11 mouse cellular contexts compared by ENCODE assay signal in the genomic region with DNA sequence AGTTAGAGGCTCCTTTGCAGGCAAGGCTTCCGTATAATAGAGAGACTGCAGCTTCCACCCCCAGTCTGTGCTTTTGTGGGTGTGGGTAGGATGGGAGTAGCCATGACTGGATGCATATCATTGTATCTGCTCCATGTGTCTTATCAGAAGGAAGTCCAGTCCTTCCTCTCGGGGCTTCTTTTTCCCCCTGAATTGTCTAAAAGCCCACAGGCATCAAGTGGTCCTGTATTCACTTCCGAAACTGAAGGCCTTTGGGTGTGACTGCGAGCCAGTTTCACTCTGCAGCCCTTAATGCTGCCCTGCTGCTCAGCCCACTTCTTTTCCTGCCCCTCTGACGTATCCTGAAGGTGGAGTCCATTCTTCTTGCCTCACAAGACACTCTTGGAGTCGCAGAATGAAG.
A peak's percentile ranks its signal among the peaks of the same experiment; 100 is the strongest.
DNase-seq lines count a peak whose midpoint lies in the region; ATAC-seq and TF ChIP-seq lines count a peak whose summit lies in the region.
"Had no signal": no experiment of that assay in that cellular context is flagged by ENCODE, and none has a peak within 500 bp of the region (broad histone marks: within the 10 kb centered on the region; RNA-seq: fewer than 3 reads in every experiment).

No protein-coding gene starts in this region.

- H3K4me2 ChIP-seq in heart, embryonic 12.5 days: no peak overlapping the region
- no peak overlapping the region for H3K4me2 ChIP-seq in kidney, postnatal 0 days (ENCODE audit: low read length)
- no peak overlapping the region for H3K4me2 ChIP-seq in stomach, embryonic 15.5 days
- H3K4me2 ChIP-seq: limb, embryonic 13.5 days had no signal

- no peak overlapping the region for H3K27ac ChIP-seq in heart, embryonic 12.5 days (ENCODE audit: poor library complexity, severe bottlenecking)
- no peak overlapping the region for H3K27ac ChIP-seq in kidney, postnatal 0 days
- peak overlapping the region; percentile 22; the same call in 1 of the 2 replicates for H3K27ac ChIP-seq in stomach, embryonic 15.5 days
- H3K27ac ChIP-seq: limb, embryonic 13.5 days had no signal

- H3K27me3 ChIP-seq in heart, embryonic 12.5 days (replicated peaks): no peaks in the 10 kb centered on the region
- H3K27me3 ChIP-seq in megakaryocyte, embryonic 14.5 days (replicated peaks): no peaks in the 10 kb centered on the region
- no peaks in the 10 kb centered on the region for H3K27me3 ChIP-seq in kidney, postnatal 0 days (ENCODE audit: insufficient read depth, low read length)
- H3K27me3 ChIP-seq in stomach, embryonic 15.5 days (replicated peaks): no peaks in the 10 kb centered on the region
- H3K27me3 ChIP-seq: limb, embryonic 13.5 days had no signal

- no peak for ATAC-seq in heart, embryonic 12.5 days (ENCODE audit: insufficient number of reproducible peaks, low FRiP score)
- no peak for ATAC-seq in megakaryocyte, adult 5-6 weeks (ENCODE audit: poor library complexity, severe bottlenecking)
- no peak for ATAC-seq in kidney, postnatal 0 days (replicated peaks; ENCODE audit: low FRiP score, low read depth)
- no peak for ATAC-seq in stomach, embryonic 15.5 days (ENCODE audit: insufficient read depth, low FRiP score, low read depth)

- no peak for TF ChIP-seq CTCF in kidney, postnatal 0 days (IDR thresholded peaks at IDR 0.05; ENCODE audit: low read depth)

- no peak overlapping the region for H3K4me3 ChIP-seq in heart, embryonic 12.5 days
- peak overlapping the region; percentile 69 for H3K4me3 ChIP-seq in megakaryocyte, embryonic 14.5 days (replicated peaks)
- H3K4me3 ChIP-seq in kidney, postnatal 0 days (replicated peaks; ENCODE audit: low read depth, low read length): no peak overlapping the region
- no peak overlapping the region for H3K4me3 ChIP-seq in stomach, embryonic 15.5 days (replicated peaks)
- H3K4me3 ChIP-seq: limb, embryonic 13.5 days had no signal

- H3K4me1 ChIP-seq in heart, embryonic 12.5 days (replicated peaks): peaks cover 64% of the 10 kb centered on the region
- peaks cover 62% of the 10 kb centered on the region for H3K4me1 ChIP-seq in megakaryocyte, embryonic 14.5 days
- H3K4me1 ChIP-seq in kidney, postnatal 0 days (replicated peaks; ENCODE audit: insufficient read depth, low read length): no peaks in the 10 kb centered on the region
- H3K4me1 ChIP-seq in stomach, embryonic 15.5 days: peaks cover 4% of the 10 kb centered on the region

- no peak overlapping the region for H3K9ac ChIP-seq in heart, embryonic 12.5 days
- H3K9ac ChIP-seq in kidney, postnatal 0 days (ENCODE audit: low read depth, low read length): no peak overlapping the region
- no peak overlapping the region for H3K9ac ChIP-seq in stomach, embryonic 15.5 days
- H3K9ac ChIP-seq: limb, embryonic 13.5 days had no signal

- H3K9me3 ChIP-seq in heart, embryonic 12.5 days (replicated peaks): no peaks in the 10 kb centered on the region
- H3K9me3 ChIP-seq in megakaryocyte, embryonic 14.5 days: peaks cover 3% of the 10 kb centered on the region
- H3K9me3 ChIP-seq in kidney, postnatal 0 days (replicated peaks; ENCODE audit: low read length): no peaks in the 10 kb centered on the region
- no peaks in the 10 kb centered on the region for H3K9me3 ChIP-seq in stomach, embryonic 15.5 days
- H3K9me3 ChIP-seq: limb, embryonic 13.5 days had no signal

- no peaks in the 10 kb centered on the region for H3K36me3 ChIP-seq in heart, embryonic 12.5 days
- H3K36me3 ChIP-seq in megakaryocyte, embryonic 14.5 days (replicated peaks; ENCODE audit: low read length): peaks cover 17% of the 10 kb centered on the region
- H3K36me3 ChIP-seq in kidney, postnatal 0 days (ENCODE audit: insufficient read depth, low read length): no peaks in the 10 kb centered on the region
- no peaks in the 10 kb centered on the region for H3K36me3 ChIP-seq in stomach, embryonic 15.5 days
- H3K36me3 ChIP-seq: limb, embryonic 13.5 days had no signal

- peak; percentile 96 for DNase-seq in heart, adult 11 months
- peak; percentile 44 for DNase-seq in kidney, postnatal 0 days (ENCODE audit: low spot score)
- DNase-seq in cerebellum, adult 11-12 months: no peak
- DNase-seq in spleen, adult 12 weeks (ENCODE audit: low spot score): no peak
- DNase-seq: adrenal gland, postnatal 25 days; cerebellum, adult 9-10 months had no signal

- 61% methylated on average over 6 of the region's 6 CpGs for WGBS in heart, embryonic 12.5 days
- WGBS in kidney, postnatal 0 days: 76% methylated on average over 6 of the region's 6 CpGs
- 73% methylated on average over 6 of the region's 6 CpGs for WGBS in stomach, embryonic 15.5 days

Comparison
In these comparisons a context has a peak if more than half of its experiments do, and no peak if none do; other contexts are left out.
1. DNase-seq: peak in heart, adult 11 months (single experiment) and kidney, postnatal 0 days (single experiment); none in cerebellum, adult 11-12 months (single experiment) and spleen, adult 12 weeks (single experiment).